Mouse (Mus musculus): ENCODE measurements around the gene Ppbp.
A peak's percentile ranks its signal among the peaks of the same experiment; 100 is the strongest.

Ppbp gene

GRCm38 (mm10) chr5:90768218-90768617, at the start of gene Ppbp:
Ppbp (plus strand) TSS chr5:90768518.
- DNase-seq (ENCODE audit: extremely low spot score) = no peak

DNA sequence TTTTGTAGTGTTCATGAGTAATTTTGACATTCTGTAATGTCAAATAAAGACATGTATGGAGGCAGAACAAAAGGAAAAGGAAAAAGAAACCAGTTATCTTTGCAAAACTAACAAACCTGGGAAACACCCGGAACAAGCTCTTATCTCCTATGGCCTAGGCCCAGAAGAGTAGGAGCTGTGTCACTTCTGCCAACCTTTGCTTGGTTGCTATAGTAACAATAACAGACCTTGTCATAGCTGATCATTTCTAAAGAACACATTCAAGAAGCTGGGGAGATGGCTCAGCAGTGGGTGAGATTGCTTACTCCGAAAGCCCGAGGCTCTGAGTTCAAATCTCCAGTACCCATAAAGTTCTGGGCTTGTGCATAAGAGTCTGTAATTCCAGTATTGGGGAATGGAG, 45.7 kb upstream of the Ppbp start:
- DNase-seq (ENCODE audit: extremely low spot score) = no peak

DNA sequence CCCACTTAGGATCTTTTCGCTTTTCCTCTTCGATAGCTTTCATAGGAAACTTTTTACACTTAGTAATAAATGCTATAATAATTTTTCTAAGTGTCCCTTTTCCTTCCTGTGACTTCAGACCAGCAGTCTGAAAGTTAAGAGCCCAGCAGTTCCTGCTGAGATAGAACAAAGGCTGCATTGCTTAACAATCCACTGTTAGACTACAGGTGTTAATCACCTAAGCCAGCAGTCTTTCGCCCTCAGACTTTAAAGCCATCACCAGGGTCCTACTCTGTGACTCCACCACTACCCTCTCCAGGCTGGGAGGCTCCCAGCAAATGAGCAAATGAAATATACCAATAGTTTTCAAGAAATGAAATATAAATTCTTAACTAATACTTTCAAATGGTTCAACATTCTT, 40.1 kb upstream of the Ppbp start:
- DNase-seq (ENCODE audit: extremely low spot score) = no peak

GRCm38 (mm10) chr5:90731480-90731879, 36.8 kb upstream of the Ppbp start:
- DNase-seq (ENCODE audit: extremely low spot score) = no peak

DNA sequence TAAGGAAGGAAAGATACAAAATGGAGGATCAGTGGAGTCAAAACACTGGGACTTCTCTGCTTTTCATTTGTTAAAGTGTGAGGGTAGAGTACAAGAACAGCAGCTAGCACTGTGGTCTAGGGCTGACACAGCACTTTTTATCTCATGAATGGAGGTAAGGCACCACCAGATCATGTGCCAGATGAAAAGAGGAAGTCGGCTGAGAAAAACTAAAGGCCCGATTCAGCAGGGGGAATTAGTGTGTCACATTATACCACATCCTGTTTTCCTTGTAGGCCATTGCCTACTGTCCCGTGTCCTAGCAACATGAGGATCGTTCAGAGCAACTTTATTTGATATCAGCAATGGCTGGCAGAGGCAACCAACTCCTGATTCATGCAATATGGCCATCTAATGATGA, 26.3 kb upstream of the Ppbp start:
- no peak for DNase-seq (ENCODE audit: extremely low spot score)

GRCm38 (mm10) chr5:90753934-90754333, 14.4 kb upstream of the Ppbp start:
- DNase-seq (ENCODE audit: extremely low spot score) = no peak

- DNase-seq (ENCODE audit: extremely low spot score) = no peak
Measured at GRCm38 (mm10) chr5:90758020-90758605, 10.2 kb upstream of the Ppbp start.

GRCm38 (mm10) chr5:90759077-90760065, 8.9 kb upstream of the Ppbp start, which contains the start of gene Cxcl5:
Cxcl5 (plus strand) TSS chr5:90759360.
- DNase-seq (ENCODE audit: extremely low spot score) = peak; percentile 26

- no peak for DNase-seq (ENCODE audit: extremely low spot score)
Measured at GRCm38 (mm10) chr5:90760303-90760702, 8.0 kb upstream of the Ppbp start.

DNA sequence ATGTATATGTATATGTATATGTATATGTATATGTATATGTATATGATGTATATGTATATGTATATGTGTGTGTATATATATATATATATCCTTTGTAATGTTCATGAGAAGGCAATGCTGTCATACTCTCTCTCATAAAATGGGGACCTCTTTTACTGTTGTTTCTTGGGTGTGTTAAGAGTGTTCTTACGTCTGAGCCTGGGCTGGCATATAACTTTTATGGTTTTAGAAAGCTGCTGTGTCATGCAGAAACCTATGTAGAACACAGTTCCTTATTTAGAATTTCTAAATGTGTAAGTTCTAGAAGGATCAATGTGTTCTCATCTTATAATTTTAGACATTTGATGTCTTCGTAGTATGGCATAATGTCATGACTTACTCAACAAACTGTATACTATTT, 7.5 kb upstream of the Ppbp start:
- no peak for DNase-seq (ENCODE audit: extremely low spot score)

- DNase-seq (ENCODE audit: extremely low spot score) = no peak
Measured at GRCm38 (mm10) chr5:90761834-90762233, 6.5 kb upstream of the Ppbp start.

DNA sequence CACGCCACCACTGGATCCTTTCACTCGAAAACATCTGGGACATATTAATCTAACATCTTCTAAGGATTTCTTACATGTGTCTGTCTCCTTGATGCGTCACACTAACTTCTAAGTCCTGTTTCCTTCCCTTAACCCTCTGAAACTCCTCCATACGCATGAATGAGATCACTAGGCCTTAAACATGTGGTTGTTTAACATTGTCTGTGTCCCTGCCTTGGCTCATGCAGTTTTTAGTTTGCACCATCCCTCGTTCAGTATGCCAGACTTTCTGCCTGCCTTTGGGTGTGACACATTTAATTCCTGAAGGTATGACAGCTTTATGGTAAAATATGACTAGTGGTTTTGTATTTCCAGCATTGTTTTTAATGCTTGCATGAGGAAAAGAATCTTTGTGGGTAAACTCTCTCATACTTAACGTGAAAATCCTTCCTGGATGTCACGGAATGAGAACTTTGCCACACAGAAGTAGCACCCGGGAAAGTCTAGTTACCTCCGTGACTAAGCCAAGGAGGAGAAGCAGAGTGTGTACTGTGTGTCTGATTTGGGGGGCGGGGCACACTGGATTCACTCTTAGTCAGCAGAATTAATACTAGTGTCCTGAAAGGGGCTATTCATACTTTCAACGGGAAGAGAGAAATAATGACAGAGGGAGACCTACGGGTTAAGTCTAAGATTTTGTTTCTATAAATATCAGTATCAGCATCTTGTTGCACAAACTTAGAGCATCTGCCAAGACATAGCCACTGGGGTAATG, 4.2 kb upstream of the Ppbp start:
- DNase-seq (ENCODE audit: extremely low spot score) = no peak

GRCm38 (mm10) chr5:90765821-90766606, 2.3 kb upstream of the Ppbp start:
- DNase-seq (ENCODE audit: extremely low spot score) = no peak

- DNase-seq (ENCODE audit: extremely low spot score) = no peak
Measured at GRCm38 (mm10) chr5:90771369-90771768, 3.1 kb downstream of the Ppbp start.

DNA sequence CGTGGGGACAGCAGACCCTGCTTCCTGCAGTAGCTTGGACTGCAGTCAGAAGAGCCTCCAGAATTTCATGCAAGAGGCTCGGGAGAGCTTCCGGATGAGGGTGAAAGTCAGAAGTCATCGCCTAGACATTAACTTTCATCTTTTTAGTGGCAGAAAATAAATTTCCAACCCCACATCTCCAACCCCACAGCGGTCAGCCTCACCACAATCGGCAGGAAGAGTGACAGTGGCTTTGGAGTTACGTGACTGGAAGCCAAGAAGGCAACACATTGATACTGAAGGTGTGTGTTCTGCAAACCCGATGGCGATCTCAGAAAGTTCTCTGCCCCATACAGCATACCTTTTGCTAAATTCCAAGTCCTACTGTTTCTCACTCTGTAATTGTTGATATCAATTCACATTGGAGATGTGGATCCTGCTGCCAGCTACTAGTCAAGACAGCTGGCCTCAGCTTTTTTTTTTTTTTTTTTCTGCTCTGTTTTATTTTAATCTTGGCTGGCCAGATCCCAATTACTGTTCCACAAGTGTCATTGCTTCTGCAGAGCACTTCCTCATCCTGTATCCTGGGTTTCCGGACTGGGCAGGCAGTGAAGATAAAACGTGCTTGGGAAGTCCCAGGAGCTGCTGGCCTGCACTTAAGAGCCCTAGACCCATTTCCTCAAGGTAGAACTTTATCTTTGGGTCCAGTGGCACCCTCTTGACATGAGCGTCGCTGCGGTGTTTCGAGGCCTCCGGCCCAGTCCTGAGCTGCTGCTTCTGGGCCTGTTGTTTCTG, 3.7 kb downstream of the Ppbp start, which contains the start of gene Pf4:
Gene Pf4 (plus strand): TSS at position 556 of the 774 bp plus-strand sequence.
- no peak for DNase-seq (ENCODE audit: extremely low spot score)

DNA sequence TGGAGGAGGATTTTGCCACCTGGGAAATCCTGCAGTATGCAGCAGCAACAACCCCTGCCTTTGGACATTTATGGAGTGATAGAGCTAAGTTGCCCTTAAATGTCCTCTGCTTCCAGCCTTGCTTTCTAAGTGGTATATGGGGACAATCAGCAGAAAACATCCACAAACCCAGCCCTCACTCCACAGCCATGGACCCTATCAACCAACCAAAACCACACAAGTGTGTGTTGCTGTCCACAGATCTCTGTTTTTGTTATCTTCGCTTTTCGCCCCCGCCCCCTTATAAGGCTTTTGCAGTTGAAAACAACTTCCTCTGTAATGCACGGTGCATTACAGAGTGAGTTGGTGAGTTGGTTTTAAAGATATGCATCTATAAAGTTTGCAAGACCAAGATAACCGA, 7.2 kb downstream of the Ppbp start:
- DNase-seq (ENCODE audit: extremely low spot score) = no peak

DNA sequence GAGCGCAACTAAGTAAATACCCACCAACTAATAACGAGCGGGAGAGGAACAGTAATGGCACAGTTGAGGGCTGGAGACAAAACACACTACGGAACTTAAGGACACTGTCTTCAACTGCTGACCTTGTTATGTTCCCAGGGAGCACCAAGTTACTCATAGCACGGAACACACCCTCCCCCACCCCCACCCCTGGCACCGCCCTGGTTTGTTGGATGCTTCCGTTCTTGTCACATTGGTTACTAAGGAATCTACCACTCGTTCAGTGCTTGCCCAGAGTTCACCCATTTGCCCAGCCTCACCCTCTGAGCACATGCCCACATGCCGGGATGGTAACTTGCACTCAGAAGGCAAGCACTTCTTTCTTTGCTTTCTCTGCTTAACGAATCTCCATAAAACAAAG, 9.3 kb downstream of the Ppbp start:
- DNase-seq (ENCODE audit: extremely low spot score) = no peak

DNA sequence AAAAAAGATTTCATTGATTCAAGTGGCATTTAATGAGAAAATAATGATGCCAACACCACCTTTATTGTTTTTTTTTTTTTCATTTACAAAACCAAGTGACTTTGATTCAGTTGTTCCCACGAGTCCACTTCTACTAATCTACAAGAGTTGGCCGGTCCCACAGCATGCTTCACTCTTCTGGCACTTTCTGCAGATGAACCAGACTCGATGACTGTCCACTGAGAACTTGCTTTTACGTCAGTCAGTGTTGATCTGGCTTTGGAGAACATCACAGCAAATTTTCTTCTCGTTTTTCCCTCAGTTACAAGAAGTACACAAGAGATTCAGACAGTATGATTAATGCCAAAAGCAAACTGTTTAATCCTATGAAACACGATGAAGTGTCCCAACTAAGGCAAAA, 10.5 kb downstream of the Ppbp start:
- no peak for DNase-seq (ENCODE audit: extremely low spot score)

- no peak for DNase-seq (ENCODE audit: extremely low spot score)
Measured at GRCm38 (mm10) chr5:90783697-90784096, 15.4 kb downstream of the Ppbp start.

Measured in embryo, embryonic 9.5 days (tissue).